Mouse (Mus musculus) layer of hippocampus, postnatal 14 days (tissue): ENCODE data around the gene Ddx42. TPM values are rescaled to one million over a fixed set of nuclear protein-coding genes. Genes with fewer than 3 reads are reported as not detected.
A peak's percentile ranks its signal among the peaks of the same experiment; 100 is the strongest.
"Not testable (repeated sequence)": the region's sequence is repeated elsewhere in the genome, so short reads cannot be mapped to it uniquely, and the experiment has no call there.

ENCODE experiments used
- DNase-seq, 2 experiments: peaks; one replicate each; pipeline ENCODE4 v3.0.0; 2021 to 2022; ENCODE audit warnings: low spot score in 2 of 2, mixed read lengths in 1 of 2
- long read RNA-seq, 2 experiments: library from polyadenylated mRNA; stranded (forward); transcript quantifications; one replicate each; pipeline ENCODE4 v2.0.0; 2021
- total RNA-seq, 2 experiments: library from RNA; stranded (reverse); gene quantifications; 2 replicates each; pipeline ENCODE4 v1.2.3; 2021

Gene Ddx42
- total RNA-seq = 10 to 100 TPM; 67.4 to 67.8 TPM
- long read RNA-seq, experiment 1, full-length matches to known transcripts = 37 of 52 reads
- long read RNA-seq, experiment 1, partial matches to known transcripts = 12 of 52 reads
- long read RNA-seq, experiment 1, other reads (novel, unspliced or antisense) = 3 of 52 reads
- long read RNA-seq, experiment 2, full-length matches to known transcripts = 32 of 51 reads
- long read RNA-seq, experiment 2, partial matches to known transcripts = 6 of 51 reads
- long read RNA-seq, experiment 2, other reads (novel, unspliced or antisense) = 13 of 51 reads

GRCm38 (mm10) chr11:106216730-106217490 is at the start of gene Ddx42:
Gene Ddx42 (plus strand): TSS chr11:106216926.
- DNase-seq = peak; percentile 90 to 96

GRCm38 (mm10) chr11:106167435-106167834 is 49.3 kb upstream of the Ddx42 start:
- no peak for DNase-seq

- DNase-seq = no peak
Measured at GRCm38 (mm10) chr11:106170807-106171206, 45.9 kb upstream of the Ddx42 start.

GRCm38 (mm10) chr11:106173228-106173627 is 43.5 kb upstream of the Ddx42 start:
- no peak for DNase-seq

GRCm38 (mm10) chr11:106174372-106174771 is 42.4 kb upstream of the Ddx42 start:
- no peak for DNase-seq

GRCm38 (mm10) chr11:106175081-106175480 is 41.6 kb upstream of the Ddx42 start:
- DNase-seq = no peak

- no peak for DNase-seq
Measured at GRCm38 (mm10) chr11:106176372-106176771, 40.4 kb upstream of the Ddx42 start.

- DNase-seq = no peak
Measured at GRCm38 (mm10) chr11:106178036-106178782, 38.5 kb upstream of the Ddx42 start.

- DNase-seq = peak in 1 of 2 experiments; percentile 39
Measured at GRCm38 (mm10) chr11:106179711-106180448, 36.8 kb upstream of the Ddx42 start.

- no peak for DNase-seq
Measured at GRCm38 (mm10) chr11:106180449-106180801, 36.3 kb upstream of the Ddx42 start.

GRCm38 (mm10) chr11:106187326-106187725 is 29.4 kb upstream of the Ddx42 start:
- DNase-seq = no peak

- DNase-seq = no peak
Measured at GRCm38 (mm10) chr11:106191716-106192115, 25.0 kb upstream of the Ddx42 start.

GRCm38 (mm10) chr11:106192241-106192640 is 24.5 kb upstream of the Ddx42 start:
- no peak for DNase-seq

- DNase-seq = no peak
Measured at GRCm38 (mm10) chr11:106192657-106193370, 23.9 kb upstream of the Ddx42 start.

GRCm38 (mm10) chr11:106193371-106194154 is 23.2 kb upstream of the Ddx42 start:
- DNase-seq = peak; percentile 94 to 97

- no peak for DNase-seq
Measured at GRCm38 (mm10) chr11:106194155-106194541, 22.6 kb upstream of the Ddx42 start.

GRCm38 (mm10) chr11:106194891-106195290 is 21.8 kb upstream of the Ddx42 start:
- no peak for DNase-seq

- DNase-seq = no peak
Measured at GRCm38 (mm10) chr11:106195341-106195740, 21.4 kb upstream of the Ddx42 start.

- no peak for DNase-seq
Measured at GRCm38 (mm10) chr11:106198277-106198676, 18.4 kb upstream of the Ddx42 start.

- DNase-seq = not testable (repeated sequence)
Measured at GRCm38 (mm10) chr11:106199997-106200396, 16.7 kb upstream of the Ddx42 start.
